Mouse (Mus musculus) hindbrain, embryonic 14.5 days (tissue): ENCODE measurements around the gene Cplx3. TPM values are rescaled to one million over a fixed set of nuclear protein-coding genes. Genes with fewer than 3 reads are reported as not detected.
A peak's percentile ranks its signal among the peaks of the same experiment; 100 is the strongest.

Experiments used
- ATAC-seq: fragments of 200-750 bp; cut with Nextera tagmentation; 2 replicates; pipeline ENCODE4 v1.8.0; 2017; ENCODE audit warnings: moderate number of reproducible peaks, mild to moderate bottlenecking, moderate TSS enrichment, moderate library complexity; ENCODE audit not compliant: low FRiP score
- DNase-seq: peaks from one replicate; pipeline ENCODE4 v3.0.0-alpha.2; 2015; ENCODE audit warnings: low spot score
- H3K27ac ChIP-seq: fragments of 300-500 bp; sonication (generic); 2 replicates; pipeline ENCODE4 v1.5.1; 2014; ENCODE audit warnings: mild to moderate bottlenecking, moderate library complexity
- H3K27me3 ChIP-seq: fragments of 300-500 bp; sonication (generic); 2 replicates; pipeline ENCODE4 v1.6.1; 2014; ENCODE audit warnings: mild to moderate bottlenecking, low read length, mixed read lengths; ENCODE audit not compliant: control insufficient read depth, insufficient read depth
- H3K36me3 ChIP-seq: fragments of 300-500 bp; sonication (generic); replicated peaks from 2 replicates; pipeline ENCODE4 v1.6.1; 2014; ENCODE audit not compliant: control insufficient read depth, insufficient read depth
- H3K4me1 ChIP-seq: fragments of 300-500 bp; sonication (generic); replicated peaks from 2 replicates; pipeline ENCODE4 v1.6.1; 2014; ENCODE audit warnings: antibody characterized with exemption, low read length, mixed read lengths; ENCODE audit not compliant: control insufficient read depth, insufficient read depth
- H3K4me2 ChIP-seq: fragments of 300-500 bp; sonication (generic); replicated peaks from 2 replicates; pipeline ENCODE4 v1.6.1; 2014; ENCODE audit warnings: mild to moderate bottlenecking, moderate library complexity
- H3K4me3 ChIP-seq: fragments of 300-500 bp; sonication (generic); replicated peaks from 2 replicates; pipeline ENCODE4 v1.5.1; 2014; ENCODE audit warnings: mild to moderate bottlenecking, low read length
- H3K9ac ChIP-seq: fragments of 300-500 bp; sonication (generic); 2 replicates; pipeline ENCODE4 v1.6.1; 2014
- H3K9me3 ChIP-seq: fragments of 300-500 bp; sonication (generic); 2 replicates; pipeline ENCODE4 v1.6.1; 2016; ENCODE audit warnings: low read length; ENCODE audit not compliant: control insufficient read depth
- WGBS: fragments of 180-500 bp; shearing (Covaris S2); extraction: QIAGEN DNeasy Blood & Tissue Kit; methylation state at CpG from one replicate; pipeline ENCODE4 v1.1.7; 2014; 5-methylcytosine and 5-hydroxymethylcytosine counted together
- polyA plus RNA-seq: library from polyadenylated mRNA; unstranded; fragments of >200 nt; fragmentation: Nextera tagmentation; extraction: Ambion mirVana; gene quantifications from 2 replicates; pipeline ENCODE4 v1.2.1, GENCODE M21; 2014

Cplx3 gene
- polyA plus RNA-seq, 1 experiment from 2014 or later: not detected

DNA sequence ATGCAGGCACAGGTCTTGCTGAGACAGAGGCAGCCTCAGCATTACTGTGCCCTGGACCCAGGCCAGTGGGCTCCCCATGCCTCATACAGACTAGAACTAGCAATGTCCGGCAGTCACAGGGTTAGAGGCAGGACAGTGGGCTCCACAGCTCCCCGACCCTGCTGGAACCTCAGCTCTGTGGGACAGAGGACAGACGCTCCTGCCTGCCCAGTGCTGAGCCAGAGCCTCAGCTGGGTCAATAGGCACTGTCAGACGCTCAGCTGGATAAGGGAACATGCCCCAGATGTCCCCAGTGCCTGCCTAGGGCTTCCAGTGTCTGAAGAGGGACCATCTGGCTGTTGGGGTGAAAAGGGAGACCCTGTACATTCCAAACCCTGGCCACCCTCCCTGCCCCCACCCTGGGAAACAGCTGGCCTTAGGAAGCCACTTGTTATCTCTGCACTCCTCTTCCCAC is 8.1 kb downstream of the Cplx3 start:
- Histone ChIP-seq H3K27me3 (no peaks in the 10 kb centered on the region), H3K4me3 (no peak overlapping the region), H3K4me2 (no peak overlapping the region), H3K9me3 (no peaks in the 10 kb centered on the region), H3K27ac (no peak overlapping the region), H3K9ac (no peak overlapping the region), H3K4me1 (peaks cover 21% of the 10 kb centered on the region), H3K36me3 (peaks cover 26% of the 10 kb centered on the region)
- ATAC-seq (0 out of 2 replicates have a peak, but pooled peaks have one; percentile 10), DNase-seq (no peak)
- 23% methylated on average over 4 of the region's 4 CpGs for WGBS

DNA sequence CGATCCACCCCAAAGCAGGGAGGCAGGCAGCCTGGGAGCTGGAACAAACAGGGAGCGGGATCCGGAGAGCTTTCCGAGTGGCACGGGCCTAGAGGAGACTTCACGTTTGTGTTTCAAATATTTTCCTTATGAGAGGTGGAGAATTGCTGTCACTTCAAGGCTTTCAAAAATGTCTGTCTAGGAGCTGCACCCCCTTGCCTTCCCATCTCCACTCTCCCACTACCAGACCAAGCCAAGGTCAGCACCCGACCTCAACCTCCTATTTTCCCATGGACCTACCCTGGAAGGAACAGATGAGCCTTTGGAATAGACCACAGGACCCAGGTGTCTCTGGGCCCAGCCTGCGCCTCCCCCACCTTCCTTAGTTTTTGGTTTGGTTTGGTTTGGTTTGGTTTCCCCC is 8.8 kb downstream of the Cplx3 start:
- H3K27ac ChIP-seq: no peak overlapping the region

GRCm38 (mm10) chr9:57594174-57594509 is 11.9 kb downstream of the Cplx3 start:
- H3K27ac ChIP-seq: no peak overlapping the region
- no peaks in the 10 kb centered on the region for H3K9me3 ChIP-seq
- H3K4me1 ChIP-seq: peaks cover 16% of the 10 kb centered on the region
- no peaks in the 10 kb centered on the region for H3K27me3 ChIP-seq
- no peak overlapping the region for H3K4me3 ChIP-seq
- WGBS: 70% methylated on average over 9 of the region's 9 CpGs
- no peak overlapping the region for H3K4me2 ChIP-seq
- ATAC-seq (no peak), DNase-seq (no peak)
- no peak overlapping the region for H3K9ac ChIP-seq
- H3K36me3 ChIP-seq: peaks cover 34% of the 10 kb centered on the region

More for the DNA sequence above, 8.8 kb downstream of the Cplx3 start:
- H3K9ac ChIP-seq: no peak overlapping the region
- no peak for ATAC-seq
- 86% methylated on average over 8 of the region's 8 CpGs for WGBS
- no peak for DNase-seq
- no peak overlapping the region for H3K4me3 ChIP-seq
- H3K4me1 ChIP-seq: peaks cover 21% of the 10 kb centered on the region
- H3K4me2 ChIP-seq: no peak overlapping the region
- no peaks in the 10 kb centered on the region for H3K9me3 ChIP-seq
- no peaks in the 10 kb centered on the region for H3K27me3 ChIP-seq
- H3K36me3 ChIP-seq: peaks cover 32% of the 10 kb centered on the region

DNA sequence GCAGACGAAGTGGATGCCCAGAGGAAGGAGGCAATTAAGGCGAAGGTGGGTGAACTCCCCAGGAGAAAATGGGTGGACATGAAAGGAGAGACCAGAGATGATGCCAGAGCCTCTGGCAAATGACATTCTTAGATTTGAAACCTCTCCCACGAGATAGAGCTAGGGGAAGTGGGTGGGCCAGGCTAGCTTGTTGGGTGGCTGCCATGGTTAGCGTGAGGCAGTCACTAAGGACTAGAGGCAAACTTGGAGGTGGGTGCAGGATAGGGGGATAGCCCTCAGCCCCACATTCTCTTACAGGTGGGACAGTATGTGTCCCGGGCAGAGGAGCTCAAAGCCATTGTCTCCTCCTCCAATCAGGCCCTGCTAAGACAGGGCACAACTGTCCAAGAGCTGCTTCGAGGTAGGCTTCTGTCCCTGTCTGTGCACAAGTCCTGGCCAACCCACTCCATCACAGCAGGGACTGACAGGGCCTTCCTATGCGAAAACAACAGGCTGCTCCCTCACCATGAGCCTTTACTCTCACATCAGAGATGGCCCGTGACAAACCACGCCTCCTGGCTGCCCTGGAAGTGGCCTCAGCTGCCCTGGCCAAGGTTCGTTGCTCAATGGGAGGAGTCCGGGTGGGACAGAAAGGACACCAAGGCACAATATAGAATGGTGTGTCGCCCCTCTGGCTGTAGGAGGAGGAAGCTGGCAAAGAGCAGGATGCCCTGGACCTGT is 12.5 kb downstream of the Cplx3 start:
- no peak overlapping the region for H3K9ac ChIP-seq
- no peak overlapping the region for H3K4me3 ChIP-seq
- no peaks in the 10 kb centered on the region for H3K9me3 ChIP-seq
- no peak overlapping the region for H3K27ac ChIP-seq
- ATAC-seq (no peak), DNase-seq (no peak)
- no peak overlapping the region for H3K4me2 ChIP-seq
- 39% methylated on average over 12 of the region's 12 CpGs for WGBS
- peaks cover 16% of the 10 kb centered on the region for H3K4me1 ChIP-seq
- H3K27me3 ChIP-seq: no peaks in the 10 kb centered on the region
- peaks cover 34% of the 10 kb centered on the region for H3K36me3 ChIP-seq

GRCm38 (mm10) chr9:57590726-57591125 is 15.4 kb downstream of the Cplx3 start:
- 32% methylated on average over 5 of the region's 5 CpGs for WGBS
- H3K9ac ChIP-seq: no peak overlapping the region
- ATAC-seq (no peak), DNase-seq (no peak)
- H3K27me3 ChIP-seq: no peaks in the 10 kb centered on the region
- H3K36me3 ChIP-seq: peaks cover 54% of the 10 kb centered on the region
- peak overlapping the region; percentile 55; the same call in 1 of the 2 replicates for H3K4me3 ChIP-seq
- peaks cover 8% of the 10 kb centered on the region for H3K4me1 ChIP-seq
- H3K4me2 ChIP-seq: no peak overlapping the region
- H3K9me3 ChIP-seq: no peaks in the 10 kb centered on the region
- H3K27ac ChIP-seq: no peak overlapping the region

DNA sequence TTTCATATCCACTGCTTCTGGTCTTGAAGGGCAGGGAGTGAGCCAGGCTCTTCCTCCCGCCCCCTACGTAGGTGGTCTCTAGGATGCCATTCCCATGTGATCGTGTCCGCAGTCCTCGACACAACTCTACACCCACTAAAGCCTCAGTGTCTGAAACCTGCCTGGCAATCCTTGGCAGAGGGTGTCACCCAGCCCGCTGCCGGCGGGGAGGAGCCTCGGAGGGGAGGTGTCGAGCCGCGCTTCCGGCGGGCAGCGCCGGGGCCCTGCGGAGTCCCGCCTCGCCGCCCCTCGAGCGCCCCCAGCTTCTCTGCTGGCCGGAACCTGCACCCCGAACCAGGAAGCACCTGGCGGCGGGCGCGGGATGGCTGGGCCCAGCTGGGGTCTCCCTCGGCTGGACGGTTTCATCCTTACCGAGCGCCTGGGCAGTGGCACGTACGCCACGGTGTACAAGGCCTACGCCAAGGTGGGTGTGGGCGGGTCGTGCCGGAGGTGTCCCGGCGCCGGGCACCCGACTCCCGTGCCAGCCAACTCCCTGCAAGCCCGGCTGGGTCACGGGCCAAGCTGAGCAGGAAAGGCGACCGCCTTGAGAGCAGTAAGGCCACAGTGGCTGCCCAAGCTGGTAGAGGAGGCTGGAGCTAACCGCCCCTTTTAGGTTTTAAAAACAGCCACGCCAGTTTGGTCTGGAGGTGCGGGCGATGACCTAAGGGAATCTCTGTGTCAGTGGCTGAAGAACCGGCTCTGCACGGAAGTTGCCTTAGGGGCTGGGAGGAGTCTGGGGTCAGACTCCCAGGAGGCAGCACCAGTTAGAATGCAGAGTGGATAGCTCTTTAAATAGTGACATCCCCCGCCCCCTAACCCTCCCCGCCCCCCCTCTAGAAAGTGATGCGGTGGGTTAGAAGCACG is 16.6 kb downstream of the Cplx3 start, which contains the start of gene Ulk3:
Gene Ulk3, plus strand, starts transcription at position 229 of the 903 bp plus-strand sequence.
- Histone ChIP-seq H3K27me3 (no peaks in the 10 kb centered on the region), H3K9me3 (no peaks in the 10 kb centered on the region), H3K4me2 (peak within 1 kb of the TSS; percentile 88), H3K4me1 (peaks cover 8% of the 10 kb centered on the region), H3K4me3 (peak within 1 kb of the TSS; percentile 55), H3K9ac (peak within 1 kb of the TSS; percentile 79), H3K27ac (peak within 1 kb of the TSS; percentile 69), H3K36me3 (peaks cover 54% of the 10 kb centered on the region)
- peak; percentile 79 for ATAC-seq
- peak; percentile 65 for DNase-seq
- under 1% methylated on average over 58 of the region's 58 CpGs for WGBS

DNA sequence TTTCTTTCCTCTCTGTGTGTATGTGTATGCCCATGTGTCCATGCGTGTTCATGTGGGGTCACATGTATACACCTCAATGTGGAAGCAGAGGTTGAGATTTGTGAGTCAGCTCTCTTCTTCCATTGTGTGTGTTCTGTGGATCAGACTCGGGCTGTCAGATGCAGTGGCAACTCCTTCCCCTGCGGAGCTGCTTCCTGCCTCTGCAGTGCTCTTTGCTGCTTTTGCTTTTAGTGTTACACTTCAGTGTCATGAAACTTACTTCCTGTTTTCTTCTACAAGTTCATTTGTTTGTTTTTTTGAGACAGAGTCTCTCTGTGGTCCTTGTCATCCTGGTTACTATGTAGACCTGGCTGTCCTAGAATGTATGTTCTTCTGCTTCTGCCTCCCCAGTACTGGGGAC is 21.1 kb downstream of the Cplx3 start:
- H3K4me3 ChIP-seq: no peak overlapping the region
- H3K27me3 ChIP-seq: no peaks in the 10 kb centered on the region
- WGBS: 88% methylated on average over 3 of the region's 3 CpGs
- H3K4me2 ChIP-seq: no peak overlapping the region
- peaks cover 2% of the 10 kb centered on the region for H3K4me1 ChIP-seq
- ATAC-seq: no peak
- DNase-seq: no peak
- H3K9me3 ChIP-seq: no peaks in the 10 kb centered on the region
- H3K36me3 ChIP-seq: peaks cover 76% of the 10 kb centered on the region
- no peak overlapping the region for H3K27ac ChIP-seq
- H3K9ac ChIP-seq: no peak overlapping the region

DNA sequence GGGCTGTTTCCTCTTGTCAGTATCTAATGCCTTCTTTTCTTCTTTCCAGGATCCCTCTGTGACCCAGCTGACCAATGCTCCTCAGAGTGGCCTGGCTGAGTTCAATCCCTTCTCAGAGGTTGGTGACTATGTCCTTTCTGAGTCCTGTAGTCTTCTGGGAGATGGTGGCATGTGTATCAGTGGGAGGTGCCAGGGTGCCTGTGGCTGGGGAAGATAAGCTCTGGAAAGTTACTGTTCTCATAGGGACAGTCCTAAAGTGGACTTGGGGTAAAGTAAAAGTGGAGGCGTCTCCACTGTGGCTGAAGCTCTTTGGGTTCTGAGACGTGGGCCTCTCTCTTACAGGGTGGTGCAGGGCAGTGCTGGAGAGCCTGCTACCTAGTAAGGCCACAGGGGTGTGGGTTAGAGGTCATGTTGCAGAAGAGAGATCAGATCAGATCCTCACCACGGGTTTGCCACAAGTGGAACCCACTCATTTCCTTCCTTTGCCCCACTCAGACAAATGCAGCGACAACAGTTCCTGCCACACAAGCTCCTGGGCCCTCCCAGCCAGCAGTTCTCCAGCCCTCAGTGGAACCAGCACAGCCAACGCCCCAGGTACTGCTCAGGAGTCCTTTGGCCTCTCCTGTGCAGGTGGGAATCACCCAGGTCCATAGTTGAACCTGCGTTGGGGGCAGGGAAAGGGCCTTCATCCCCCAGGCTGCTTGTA is 28.8 kb downstream of the Cplx3 start:
- H3K27ac ChIP-seq: no peak overlapping the region
- no peak overlapping the region for H3K9ac ChIP-seq
- H3K4me1 ChIP-seq: no peaks in the 10 kb centered on the region
- WGBS: 81% methylated on average over 6 of the region's 6 CpGs
- DNase-seq (no peak), ATAC-seq (no peak)
- H3K36me3 ChIP-seq: peaks cover 55% of the 10 kb centered on the region
- no peaks in the 10 kb centered on the region for H3K9me3 ChIP-seq
- no peak overlapping the region for H3K4me3 ChIP-seq
- no peaks in the 10 kb centered on the region for H3K27me3 ChIP-seq
- no peak overlapping the region for H3K4me2 ChIP-seq

DNA sequence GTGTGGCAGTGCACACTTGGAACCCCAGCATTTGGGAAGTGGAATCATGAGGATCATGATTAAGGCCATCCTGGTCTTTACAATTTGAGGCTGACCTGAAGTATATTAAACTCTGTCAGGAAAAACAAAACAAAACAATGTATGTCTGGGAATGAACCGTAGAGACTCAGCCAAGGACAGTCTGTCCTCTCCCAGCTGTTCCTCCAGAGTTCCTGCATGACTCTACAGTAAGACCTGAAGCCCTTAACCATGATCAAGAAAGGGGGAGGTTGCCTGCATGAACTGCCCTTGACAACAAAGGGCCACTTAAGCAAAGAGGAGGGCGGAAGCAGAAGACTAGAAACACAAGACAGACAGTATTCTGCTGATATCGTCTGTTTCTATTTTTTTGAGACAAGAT is 30.5 kb downstream of the Cplx3 start:
- no peaks in the 10 kb centered on the region for H3K4me1 ChIP-seq
- peaks cover 52% of the 10 kb centered on the region for H3K36me3 ChIP-seq
- no peak overlapping the region for H3K27ac ChIP-seq
- DNase-seq (no peak), ATAC-seq (no peak)
- H3K4me3 ChIP-seq: no peak overlapping the region
- no peak overlapping the region for H3K4me2 ChIP-seq
- H3K9me3 ChIP-seq: no peaks in the 10 kb centered on the region
- no peak overlapping the region for H3K9ac ChIP-seq
- WGBS: 86% methylated on average over 3 of the region's 3 CpGs
- no peaks in the 10 kb centered on the region for H3K27me3 ChIP-seq
